Mouse (Mus musculus): Measurements from ENCODE around the gene Vgll2.

DNA sequence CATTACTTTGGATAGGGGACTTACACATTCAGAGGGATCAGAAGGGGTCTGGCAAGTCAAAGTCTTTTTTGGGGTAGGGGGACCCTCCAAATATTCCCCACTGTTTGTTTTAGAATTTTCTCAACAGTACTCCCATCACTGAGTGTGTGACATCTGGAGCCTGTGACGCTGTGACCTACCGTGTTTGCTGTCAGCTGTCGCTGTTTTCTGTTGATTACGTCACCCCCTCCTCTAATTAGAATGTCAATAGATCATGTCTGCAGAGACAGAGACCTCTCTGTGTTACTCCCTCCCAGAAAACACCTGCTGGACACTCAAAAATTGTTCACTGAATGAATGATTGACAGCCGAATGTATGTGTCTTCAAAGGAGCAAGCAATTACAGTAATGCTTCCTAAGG is 20.8 kb downstream of the Vgll2 start:
- TF ChIP-seq CHD2 (IDR thresholded peaks at IDR 0.05; ENCODE audit: low read depth, low read length) (no peak), MAFK (IDR thresholded peaks at IDR 0.05; ENCODE audit: insufficient read depth, low read depth, low read length) (no peak), ZNF384 (IDR thresholded peaks at IDR 0.05; ENCODE audit: low read depth, low read length) (no peak), ZC3H11A (IDR thresholded peaks at IDR 0.05; ENCODE audit: borderline replicate concordance, low read depth, low read length) (no peak)

Data from ES-E14 (cell line).